Mouse (Mus musculus): ENCODE results near the gene Rexo4. TPM values are rescaled to one million over a fixed set of nuclear protein-coding genes. Genes with fewer than 3 reads are reported as not detected.

Gene Rexo4
- polyA plus RNA-seq, 1 experiment = 82.2 TPM

DNA sequence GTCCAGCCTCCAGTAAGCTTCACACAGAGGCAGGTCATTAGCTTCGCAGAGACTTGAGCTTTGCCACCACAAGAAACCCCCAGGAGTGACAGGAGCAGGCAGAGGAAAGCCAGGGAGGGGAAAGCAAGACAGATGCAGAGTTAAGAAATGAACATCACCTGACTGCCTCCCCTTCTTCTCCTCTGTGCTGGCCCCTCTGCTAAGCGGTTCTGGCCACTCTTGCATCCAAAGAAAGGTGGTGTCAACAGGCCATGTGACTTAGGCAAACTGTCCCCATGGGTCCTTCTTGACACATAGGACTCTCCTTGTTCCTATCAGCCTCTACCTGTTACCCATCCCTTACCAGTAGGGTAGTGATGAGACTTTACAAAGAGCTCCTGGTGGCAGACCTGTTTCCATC, 58.2 kb downstream of the Rexo4 start:
- no peak overlapping the region for H3K27ac ChIP-seq (ENCODE audit: insufficient read depth, low read length)
- no peak for TF ChIP-seq CTCF (IDR thresholded peaks at IDR 0.05; ENCODE audit: extremely low read depth, insufficient read depth, low read length)
- no peak for TF ChIP-seq POLR2A (IDR thresholded peaks at IDR 0.05; ENCODE audit: extremely low read depth, insufficient read depth, low read length)
- peaks cover 12% of the 10 kb centered on the region for H3K4me1 ChIP-seq (ENCODE audit: control insufficient read depth, insufficient read depth, low read length)
- no peak overlapping the region for H3K4me3 ChIP-seq (ENCODE audit: insufficient read depth, low read length)

Other genes with a start within 250 kb of the Rexo4 start
- not detected in 2 replicates for gene Abo, start 99.4 kb downstream of the Rexo4 start, polyA plus RNA-seq (2012; rRNA removed)
- gene Surf6, start 61.5 kb downstream of the Rexo4 start, polyA plus RNA-seq (2012; rRNA removed) = 18.7 and 19.1 TPM in 2 replicates
- 44.1 and 47.4 TPM in 2 replicates for gene Med22, start 53.7 kb downstream of the Rexo4 start, polyA plus RNA-seq (2012; rRNA removed)
- gene Rpl7a, start 53.6 kb downstream of the Rexo4 start, polyA plus RNA-seq (2012; rRNA removed) = 642 and 671 TPM in 2 replicates
- gene Surf2, start 48.0 kb downstream of the Rexo4 start, polyA plus RNA-seq (2012; rRNA removed) = 56.9 and 59.0 TPM in 2 replicates
- gene Surf1, start 47.9 kb downstream of the Rexo4 start, polyA plus RNA-seq (2012; rRNA removed) = 136 and 138 TPM in 2 replicates
- 56.1 and 58.4 TPM in 2 replicates for gene Surf4, start 30.5 kb downstream of the Rexo4 start, polyA plus RNA-seq (2012; rRNA removed)
- gene Stkld1, start 30.3 kb downstream of the Rexo4 start, polyA plus RNA-seq (2012; rRNA removed) = 0.23 and 0.30 TPM in 2 replicates
- 6.9 and 7.0 TPM in 2 replicates for gene Adamts13, start 9.0 kb upstream of the Rexo4 start, polyA plus RNA-seq (2012; rRNA removed)
- 63.7 and 64.1 TPM in 2 replicates for gene Cacfd1, start 45.5 kb upstream of the Rexo4 start, polyA plus RNA-seq (2012; rRNA removed)
- 43.2 and 46.6 TPM in 2 replicates for gene Slc2a6, start 63.6 kb upstream of the Rexo4 start, polyA plus RNA-seq (2012; rRNA removed)
- 0.51 and 0.69 TPM in 2 replicates for gene Mymk, start 107.8 kb upstream of the Rexo4 start, polyA plus RNA-seq (2012; rRNA removed)
- 32.0 and 36.7 TPM in 2 replicates for gene Adamtsl2, start 115.0 kb upstream of the Rexo4 start, polyA plus RNA-seq (2012; rRNA removed)
- gene Fam163b, start 178.1 kb upstream of the Rexo4 start, polyA plus RNA-seq (2012; rRNA removed) = 129 and 142 TPM in 2 replicates
- gene Dbh, start 200.8 kb upstream of the Rexo4 start, polyA plus RNA-seq (2012; rRNA removed) = 0.23 and 0.31 TPM in 2 replicates

Measured in cortical plate, adult 2 months (tissue).